In the genomic region with DNA sequence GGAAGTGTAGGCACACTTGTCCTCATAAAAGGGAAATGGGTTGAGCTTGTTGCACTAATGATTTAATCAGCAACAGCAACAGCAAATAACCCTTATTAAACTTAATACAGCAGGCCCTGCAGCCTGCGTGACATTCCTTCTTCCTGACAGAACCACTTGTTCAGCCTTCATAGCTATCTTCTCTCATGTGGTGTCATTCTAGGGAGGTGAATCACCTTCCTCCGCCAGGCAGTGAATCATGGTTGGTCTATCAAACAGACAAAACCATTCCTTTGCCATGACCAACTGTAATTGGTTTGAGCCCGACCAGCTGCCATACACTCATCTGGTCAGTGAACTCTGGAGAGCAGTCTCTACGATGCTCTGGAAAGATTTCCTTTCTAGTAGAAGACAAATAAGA, we compare ENCODE assay signal across 25 mouse cellular contexts.
A peak's percentile ranks its signal among the peaks of the same experiment; 100 is the strongest.
DNase-seq lines count a peak whose midpoint lies in the region; ATAC-seq and TF ChIP-seq lines count a peak whose summit lies in the region.
"Had no signal": no experiment of that assay in that cellular context is flagged by ENCODE, and none has a peak within 500 bp of the region (broad histone marks: within the 10 kb centered on the region; RNA-seq: fewer than 3 reads in every experiment).

No protein-coding gene starts in this region.

- no peak overlapping the region for H3ac ChIP-seq in C2C12 (ENCODE audit: control insufficient read depth, insufficient read length, low read depth)

- H3K27me3 ChIP-seq in heart, embryonic 12.5 days (replicated peaks), result no peaks in the 10 kb centered on the region
- H3K27me3 ChIP-seq in C2C12 (ENCODE audit: control insufficient read depth, insufficient read depth, insufficient read length), result no peaks in the 10 kb centered on the region
- H3K27me3 ChIP-seq: embryonic facial prominence, embryonic 15.5 days; heart, embryonic 15.5 days; intestine, embryonic 15.5 days; limb, embryonic 13.5 days; liver, embryonic 13.5 days; neural tube, embryonic 15.5 days had no signal

- H3K79me3 ChIP-seq in C2C12 (ENCODE audit: low read depth), result no peaks in the 10 kb centered on the region

- ATAC-seq in heart, embryonic 12.5 days (ENCODE audit: insufficient number of reproducible peaks, low FRiP score), result no peak
- ATAC-seq: forebrain, postnatal 0 days; hindbrain, embryonic 16.5 days; intestine, embryonic 15.5 days had no signal

- no peak overlapping the region for H3K27ac ChIP-seq in heart, embryonic 12.5 days (ENCODE audit: poor library complexity, severe bottlenecking)
- H3K27ac ChIP-seq: embryonic facial prominence, embryonic 15.5 days; heart, embryonic 15.5 days; intestine, embryonic 15.5 days; limb, embryonic 13.5 days; liver, embryonic 13.5 days; neural tube, embryonic 15.5 days had no signal

- peak; percentile 15 to 37 for DNase-seq in heart, postnatal 10 days
- peak; percentile 6 for DNase-seq in adrenal gland, postnatal 10 days
- DNase-seq in fibroblast of lung, adult 2 months (ENCODE audit: low read depth), result peak; percentile 69
- DNase-seq in ovary, postnatal 10 days (ENCODE audit: low spot score), result no peak
- no peak for DNase-seq in gastrocnemius, postnatal 14 days
- no peak for DNase-seq in ovary, adult 18-20 months (ENCODE audit: low spot score)
- DNase-seq: cerebellum, adult 8-10 months; forebrain, postnatal 0 days; gastrocnemius, postnatal 36 days; kidney, adult 9 months; kidney, postnatal 36 days; layer of hippocampus, adult 9-11 months; liver, embryonic 13.5 days; lung, adult 2 months; lung, postnatal 14 days; thymus, adult 2 months had no signal

- no peaks in the 10 kb centered on the region for H3K9me3 ChIP-seq in heart, embryonic 12.5 days (replicated peaks)
- H3K9me3 ChIP-seq: embryonic facial prominence, embryonic 15.5 days; heart, embryonic 15.5 days; intestine, embryonic 15.5 days; limb, embryonic 13.5 days; liver, embryonic 13.5 days; neural tube, embryonic 15.5 days had no signal

- H3K79me2 ChIP-seq in C2C12 (ENCODE audit: control insufficient read depth, insufficient read depth), result no peaks in the 10 kb centered on the region

- intact Hi-C loops in heart, postnatal 10 days (cut with DNase I), result no loop called here
- intact Hi-C loops in gastrocnemius, postnatal 14 days (cut with DNase I; ENCODE audit: low total_unique reads), result no loop called here

- no peaks in the 10 kb centered on the region for H3K4me1 ChIP-seq in heart, embryonic 12.5 days (replicated peaks)
- H3K4me1 ChIP-seq: embryonic facial prominence, embryonic 15.5 days; heart, embryonic 15.5 days; intestine, embryonic 15.5 days; limb, embryonic 13.5 days; liver, embryonic 13.5 days; neural tube, embryonic 15.5 days had no signal

- H3K9ac ChIP-seq in heart, embryonic 12.5 days, result no peak overlapping the region
- H3K9ac ChIP-seq: embryonic facial prominence, embryonic 15.5 days; forebrain, postnatal 0 days; heart, embryonic 15.5 days; intestine, embryonic 15.5 days; limb, embryonic 13.5 days; liver, embryonic 13.5 days; neural tube, embryonic 15.5 days had no signal

- no peak for TF ChIP-seq CTCF in C2C12 (IDR thresholded peaks at IDR 0.05; ENCODE audit: control insufficient read depth, insufficient read depth, insufficient read length)

- H3K36me3 ChIP-seq in heart, embryonic 12.5 days, result no peaks in the 10 kb centered on the region
- no peaks in the 10 kb centered on the region for H3K36me3 ChIP-seq in C2C12 (ENCODE audit: control insufficient read depth, insufficient read depth)
- H3K36me3 ChIP-seq: embryonic facial prominence, embryonic 15.5 days; heart, embryonic 15.5 days; intestine, embryonic 15.5 days; limb, embryonic 13.5 days; liver, embryonic 13.5 days had no signal

- WGBS in heart, embryonic 12.5 days, result 63% methylated on average over 4 of the region's 4 CpGs

- no peak overlapping the region for H3K4me3 ChIP-seq in heart, embryonic 12.5 days
- no peak overlapping the region for H3K4me3 ChIP-seq in C2C12 (ENCODE audit: insufficient read depth, poor library complexity, severe bottlenecking)
- H3K4me3 ChIP-seq: embryonic facial prominence, embryonic 15.5 days; heart, embryonic 15.5 days; intestine, embryonic 15.5 days; limb, embryonic 13.5 days; liver, embryonic 13.5 days; neural tube, embryonic 15.5 days had no signal

- no peak overlapping the region for H3K4me2 ChIP-seq in heart, embryonic 12.5 days
- H3K4me2 ChIP-seq: embryonic facial prominence, embryonic 15.5 days; heart, embryonic 15.5 days; intestine, embryonic 15.5 days; limb, embryonic 13.5 days; liver, embryonic 13.5 days; midbrain, embryonic 11.5 days; neural tube, embryonic 15.5 days had no signal

TF ChIP-seq in C2C12, 6 proteins besides CTCF, POLR2A, EP300 and RAD21:
- peak; percentile 95 for TF ChIP-seq FOSL1 (IDR thresholded peaks at IDR 0.05; ENCODE audit: insufficient read depth, low read length, poor library complexity, severe bottlenecking)
- no peak for TF ChIP-seq CEBPB (IDR thresholded peaks at IDR 0.05; ENCODE audit: low read depth)
- TF ChIP-seq MYOD1 (IDR thresholded peaks at IDR 0.05; ENCODE audit: control insufficient read depth, insufficient read length, low read depth), result peak; percentile 87
- TF ChIP-seq USF1 (IDR thresholded peaks at IDR 0.05; ENCODE audit: low read depth), result no peak
- no peak for TF ChIP-seq MYOG (IDR thresholded peaks at IDR 0.05; ENCODE audit: control insufficient read depth, extremely low read depth, insufficient read length)
- TF ChIP-seq MAX (IDR thresholded peaks at IDR 0.05), result peak; percentile 63

Comparison
In these comparisons a context has a peak if more than half of its experiments do, and no peak if none do; other contexts are left out.
1. DNase-seq: peak in heart, postnatal 10 days (2 of 2), adrenal gland, postnatal 10 days (single experiment) and fibroblast of lung, adult 2 months (single experiment); none in ovary, postnatal 10 days (single experiment), gastrocnemius, postnatal 14 days (single experiment) and ovary, adult 18-20 months (single experiment).